Mouse (Mus musculus): ENCODE data around the gene Slco2a1. TPM values are rescaled to one million over a fixed set of nuclear protein-coding genes. Genes with fewer than 3 reads are reported as not detected.

Gene Slco2a1
- polyA plus RNA-seq, 1 experiment from 2014 or later: 0.54 TPM

GRCm38 (mm10) chr9:102990306-102991133 lies 2.0 kb downstream of the Slco2a1 start:
- peaks cover 7% of the 10 kb centered on the region; the same call in 1 of the 2 replicates for H3K4me1 ChIP-seq
- H3K4me2 ChIP-seq: no peak overlapping the region
- H3K9ac ChIP-seq: no peak overlapping the region
- no peak overlapping the region for H3K27ac ChIP-seq
- WGBS: 45% methylated on average over 6 of the region's 6 CpGs
- no peaks in the 10 kb centered on the region for H3K9me3 ChIP-seq (replicated peaks)
- ATAC-seq: no peak
- no peaks in the 10 kb centered on the region for H3K36me3 ChIP-seq (ENCODE audit: poor library complexity, severe bottlenecking)
- H3K4me3 ChIP-seq: no peak overlapping the region
- no peaks in the 10 kb centered on the region for H3K27me3 ChIP-seq

GRCm38 (mm10) chr9:102991134-102991406 lies 2.6 kb downstream of the Slco2a1 start:
- Histone ChIP-seq H3K27ac (no peak overlapping the region), H3K36me3 (ENCODE audit: poor library complexity, severe bottlenecking) (no peaks in the 10 kb centered on the region), H3K4me3 (no peak overlapping the region), H3K27me3 (no peaks in the 10 kb centered on the region), H3K9ac (no peak overlapping the region), H3K4me1 (peaks cover 7% of the 10 kb centered on the region; the same call in 1 of the 2 replicates), H3K9me3 (replicated peaks) (no peaks in the 10 kb centered on the region), H3K4me2 (no peak overlapping the region)
- 69% methylated on average over 4 of the region's 4 CpGs for WGBS
- ATAC-seq: no peak

GRCm38 (mm10) chr9:102992877-102993276 lies 4.4 kb downstream of the Slco2a1 start:
- H3K4me3 ChIP-seq: no peak overlapping the region
- no peak overlapping the region for H3K9ac ChIP-seq
- H3K27me3 ChIP-seq: no peaks in the 10 kb centered on the region
- no peak overlapping the region for H3K27ac ChIP-seq
- ATAC-seq: no peak
- 34% methylated on average over 6 of the region's 6 CpGs for WGBS
- H3K4me1 ChIP-seq: peaks cover 7% of the 10 kb centered on the region; the same call in 1 of the 2 replicates
- no peaks in the 10 kb centered on the region for H3K36me3 ChIP-seq (ENCODE audit: poor library complexity, severe bottlenecking)
- H3K4me2 ChIP-seq: no peak overlapping the region
- no peaks in the 10 kb centered on the region for H3K9me3 ChIP-seq (replicated peaks)

GRCm38 (mm10) chr9:102993764-102994163 lies 5.3 kb downstream of the Slco2a1 start:
- H3K9ac ChIP-seq: no peak overlapping the region; the same call in 1 of the 2 replicates
- 69% methylated on average over 5 of the region's 5 CpGs for WGBS
- peaks cover 7% of the 10 kb centered on the region; the same call in 1 of the 2 replicates for H3K4me1 ChIP-seq
- H3K9me3 ChIP-seq (replicated peaks): no peaks in the 10 kb centered on the region
- ATAC-seq: no peak
- H3K27me3 ChIP-seq: no peaks in the 10 kb centered on the region
- no peak overlapping the region for H3K27ac ChIP-seq
- no peaks in the 10 kb centered on the region for H3K36me3 ChIP-seq (ENCODE audit: poor library complexity, severe bottlenecking)
- no peak overlapping the region for H3K4me2 ChIP-seq
- no peak overlapping the region for H3K4me3 ChIP-seq

GRCm38 (mm10) chr9:102995800-102996635 lies 7.5 kb downstream of the Slco2a1 start:
- no peak for ATAC-seq
- Histone ChIP-seq H3K36me3 (ENCODE audit: poor library complexity, severe bottlenecking) (no peaks in the 10 kb centered on the region), H3K9me3 (replicated peaks) (no peaks in the 10 kb centered on the region), H3K4me1 (no peaks in the 10 kb centered on the region), H3K27me3 (no peaks in the 10 kb centered on the region), H3K9ac (no peak overlapping the region), H3K4me3 (no peak overlapping the region), H3K27ac (no peak overlapping the region), H3K4me2 (no peak overlapping the region)
- 92% methylated on average over 12 of the region's 12 CpGs for WGBS

- Histone ChIP-seq H3K4me1 (no peaks in the 10 kb centered on the region), H3K9ac (no peak overlapping the region), H3K4me2 (no peak overlapping the region), H3K27ac (no peak overlapping the region), H3K4me3 (no peak overlapping the region), H3K27me3 (no peaks in the 10 kb centered on the region), H3K36me3 (ENCODE audit: poor library complexity, severe bottlenecking) (no peaks in the 10 kb centered on the region), H3K9me3 (replicated peaks) (no peaks in the 10 kb centered on the region)
- WGBS: 84% methylated on average over 7 of the region's 7 CpGs
- ATAC-seq: no peak
Observed at GRCm38 (mm10) chr9:103000384-103000783, 11.9 kb downstream of the Slco2a1 start.

DNA sequence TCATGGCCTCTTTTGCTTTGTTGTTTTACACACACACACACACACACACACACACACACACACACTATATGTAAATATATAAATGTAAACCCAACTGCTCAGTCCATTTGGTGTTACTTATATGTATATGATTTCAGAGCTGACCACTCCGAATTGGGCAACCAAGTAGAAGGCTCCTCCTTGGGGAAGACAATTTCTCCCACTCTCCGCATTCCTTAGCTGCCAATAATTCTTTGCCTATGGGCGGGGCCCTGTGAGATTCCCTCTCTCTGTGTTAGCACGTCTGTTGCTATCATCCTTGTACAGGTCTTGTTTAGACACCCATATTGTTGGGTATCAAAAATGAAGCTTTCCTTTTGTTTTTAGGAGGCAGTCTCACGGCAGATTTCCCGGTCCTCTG lies 15.8 kb downstream of the Slco2a1 start:
- Histone ChIP-seq H3K4me1 (peaks cover 13% of the 10 kb centered on the region), H3K27me3 (peaks cover 30% of the 10 kb centered on the region), H3K36me3 (ENCODE audit: poor library complexity, severe bottlenecking) (no peaks in the 10 kb centered on the region), H3K9ac (no peak overlapping the region), H3K27ac (no peak overlapping the region), H3K9me3 (replicated peaks) (no peaks in the 10 kb centered on the region), H3K4me3 (no peak overlapping the region), H3K4me2 (no peak overlapping the region)
- ATAC-seq: no peak
- WGBS: 85% methylated on average over 6 of the region's 6 CpGs

- Histone ChIP-seq H3K9me3 (replicated peaks) (no peaks in the 10 kb centered on the region), H3K36me3 (ENCODE audit: poor library complexity, severe bottlenecking) (no peaks in the 10 kb centered on the region), H3K27ac (no peak overlapping the region), H3K9ac (peak overlapping the region; percentile 66), H3K4me1 (peaks cover 13% of the 10 kb centered on the region), H3K27me3 (peaks cover 35% of the 10 kb centered on the region), H3K4me2 (peak overlapping the region; percentile 82), H3K4me3 (peak overlapping the region; percentile 43)
- 0 out of 2 replicates have a peak, but pooled peaks have one; percentile 30 for ATAC-seq
- WGBS: 3% methylated on average over 15 of the region's 15 CpGs
Observed at GRCm38 (mm10) chr9:103007699-103008078, 19.2 kb downstream of the Slco2a1 start.

DNA sequence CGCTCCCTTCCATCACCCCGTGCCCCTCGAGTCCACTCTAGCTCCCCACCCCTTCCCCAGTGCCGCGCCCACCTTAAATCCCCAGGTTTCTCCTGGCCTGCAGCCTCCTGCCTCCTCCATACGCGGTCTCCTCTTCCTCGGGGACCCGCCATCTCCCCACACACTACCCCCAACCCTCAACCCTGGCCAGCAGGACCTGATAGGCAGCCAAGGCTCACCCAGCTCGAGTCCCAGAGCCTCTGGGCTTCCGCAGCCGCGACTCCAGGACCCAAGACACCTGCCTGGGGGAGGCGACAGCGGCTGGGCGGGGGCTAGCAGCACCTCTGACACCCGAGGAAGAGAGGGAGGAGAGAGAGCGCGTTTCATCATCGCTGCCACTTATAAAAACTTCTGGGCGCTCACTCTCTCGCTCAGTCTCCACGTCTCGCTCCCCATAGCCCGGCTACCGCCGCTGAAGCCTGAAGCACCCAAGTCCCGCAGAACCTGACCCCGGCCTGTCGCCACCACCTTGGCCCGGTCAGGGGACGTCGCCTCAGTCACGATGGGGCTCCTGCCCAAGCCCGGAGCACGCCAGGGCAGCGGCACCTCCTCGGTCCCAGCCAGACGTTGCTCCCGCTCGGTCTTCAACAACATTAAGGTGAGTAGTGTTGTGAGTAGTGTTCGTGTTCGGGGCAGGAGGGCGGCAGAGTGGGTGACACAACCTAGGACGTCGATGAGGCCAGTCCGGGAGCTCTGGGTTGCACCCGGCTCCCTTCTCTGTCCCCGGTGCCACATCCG lies 19.8 kb downstream of the Slco2a1 start:
- H3K27me3 ChIP-seq: peaks cover 35% of the 10 kb centered on the region
- H3K36me3 ChIP-seq (ENCODE audit: poor library complexity, severe bottlenecking): no peaks in the 10 kb centered on the region
- no peak overlapping the region for H3K27ac ChIP-seq
- peaks cover 13% of the 10 kb centered on the region for H3K4me1 ChIP-seq
- H3K4me2 ChIP-seq: peak overlapping the region; percentile 82
- peak; percentile 16; the same call in 1 of the 2 replicates for ATAC-seq
- under 1% methylated on average over 50 of the region's 50 CpGs for WGBS
- no peaks in the 10 kb centered on the region for H3K9me3 ChIP-seq (replicated peaks)
- peak overlapping the region; percentile 43 for H3K4me3 ChIP-seq
- H3K9ac ChIP-seq: peak overlapping the region; percentile 66

DNA sequence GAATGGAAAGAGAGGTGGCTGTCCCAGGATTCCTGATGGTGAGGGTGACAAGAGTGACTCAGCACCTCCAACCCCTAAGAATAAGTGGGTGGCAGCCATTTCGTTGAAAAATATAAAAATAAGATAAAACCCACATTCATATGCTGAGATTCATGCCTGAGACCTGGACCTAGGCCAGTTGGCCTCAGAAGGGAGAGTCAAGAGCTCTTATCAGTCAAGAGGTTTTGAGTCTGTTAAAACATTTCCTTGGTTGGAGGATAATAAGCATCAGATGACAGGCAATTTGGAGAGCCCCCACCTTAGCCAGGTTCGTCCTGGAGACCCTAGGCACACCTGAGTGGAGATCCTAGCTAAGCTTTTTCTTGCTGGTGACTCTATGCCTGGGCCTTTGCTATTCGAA lies 21.6 kb downstream of the Slco2a1 start:
- 75% methylated on average over 3 of the region's 3 CpGs for WGBS
- H3K27ac ChIP-seq: no peak overlapping the region
- ATAC-seq: no peak
- no peaks in the 10 kb centered on the region for H3K36me3 ChIP-seq (ENCODE audit: poor library complexity, severe bottlenecking)
- H3K4me2 ChIP-seq: no peak overlapping the region
- no peak overlapping the region for H3K4me3 ChIP-seq
- peaks cover 13% of the 10 kb centered on the region for H3K4me1 ChIP-seq
- H3K9ac ChIP-seq: no peak overlapping the region
- no peaks in the 10 kb centered on the region for H3K9me3 ChIP-seq (replicated peaks)
- peaks cover 35% of the 10 kb centered on the region for H3K27me3 ChIP-seq

GRCm38 (mm10) chr9:103013366-103013765 lies 24.9 kb downstream of the Slco2a1 start:
- WGBS: 8% methylated on average over 5 of the region's 5 CpGs
- Histone ChIP-seq H3K4me2 (no peak overlapping the region), H3K27ac (no peak overlapping the region), H3K9ac (no peak overlapping the region), H3K9me3 (replicated peaks) (no peaks in the 10 kb centered on the region), H3K4me3 (no peak overlapping the region), H3K27me3 (peaks cover 14% of the 10 kb centered on the region), H3K36me3 (ENCODE audit: poor library complexity, severe bottlenecking) (no peaks in the 10 kb centered on the region), H3K4me1 (peaks cover 4% of the 10 kb centered on the region)
- ATAC-seq: no peak

DNA sequence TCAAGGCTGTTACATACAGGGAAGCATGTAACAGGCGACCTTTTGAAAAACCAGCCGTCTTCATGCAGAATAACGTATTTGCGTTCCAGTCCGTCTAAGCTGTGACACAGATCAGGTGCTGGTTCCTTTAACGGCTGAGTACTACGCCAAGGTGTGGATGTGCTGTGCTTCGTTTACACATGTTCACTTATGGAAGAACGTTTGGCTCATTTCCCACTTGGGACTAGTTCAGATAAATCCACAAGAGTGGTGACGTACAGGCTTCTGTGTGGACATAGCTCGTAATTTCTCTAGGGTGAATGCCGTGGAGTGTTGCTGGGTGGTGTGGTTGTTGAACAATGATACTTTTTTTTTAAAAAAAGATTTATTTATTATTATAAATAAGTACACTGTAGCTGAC lies 26.2 kb downstream of the Slco2a1 start:
- no peak overlapping the region for H3K4me2 ChIP-seq
- H3K27ac ChIP-seq: no peak overlapping the region
- no peak overlapping the region for H3K4me3 ChIP-seq
- WGBS: 91% methylated on average over 12 of the region's 12 CpGs
- no peak overlapping the region for H3K9ac ChIP-seq
- no peak for ATAC-seq
- no peaks in the 10 kb centered on the region for H3K4me1 ChIP-seq
- no peaks in the 10 kb centered on the region for H3K36me3 ChIP-seq (ENCODE audit: poor library complexity, severe bottlenecking)
- H3K27me3 ChIP-seq: peaks cover 2% of the 10 kb centered on the region
- H3K9me3 ChIP-seq (replicated peaks): no peaks in the 10 kb centered on the region
